Mouse (Mus musculus): ENCODE results near the gene Adamts17.
A peak's percentile ranks its signal among the peaks of the same experiment; 100 is the strongest.

Adamts17 gene

DNA sequence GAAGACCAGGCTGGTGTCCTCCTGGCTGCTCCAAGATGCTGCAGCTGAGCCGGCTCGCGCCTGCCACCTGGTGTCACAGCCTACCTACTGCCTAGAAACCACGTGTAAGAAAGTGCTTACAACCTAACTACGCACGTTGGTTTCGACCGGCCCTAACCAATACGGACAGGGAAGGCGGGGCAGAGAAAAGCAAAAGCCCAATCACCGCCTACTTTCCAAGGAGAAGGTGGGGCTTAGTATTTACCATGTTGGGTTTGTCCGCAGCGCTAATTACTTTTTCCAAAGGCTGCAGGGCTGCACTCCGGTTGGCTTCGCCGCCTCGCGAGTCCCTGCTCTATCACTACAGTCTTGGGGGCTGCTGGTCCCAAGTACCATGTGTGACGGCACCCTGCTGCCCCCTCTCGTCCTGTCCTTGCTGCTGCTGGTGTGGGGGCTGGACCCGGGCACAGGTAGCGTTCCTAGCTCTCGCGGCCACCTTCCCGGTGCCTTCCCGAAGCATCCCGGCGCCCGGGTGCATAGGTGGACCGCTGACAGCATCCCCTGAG is at the start of gene Adamts17:
Gene Adamts17 (plus strand): TSS at position 273 of the 545 bp plus-strand sequence.
- H3K36me3 ChIP-seq (ENCODE audit: insufficient read depth, low read length): no peaks in the 10 kb centered on the region
- peak; percentile 44 for TF ChIP-seq CTCF (conservative IDR thresholded peaks at IDR 0.05; ENCODE audit: low read length)
- no peak for TF ChIP-seq POU5F1 (IDR thresholded peaks at IDR 0.05; ENCODE audit: borderline replicate concordance, low read length)
- peaks cover 50% of the 10 kb centered on the region for H3K27me3 ChIP-seq (ENCODE audit: insufficient read depth, low read length)
- peak within 1 kb of the TSS; percentile 83 for H3K4me3 ChIP-seq (replicated peaks; ENCODE audit: low read length)
- H3K4me1 ChIP-seq (replicated peaks; ENCODE audit: low read depth, low read length): peaks cover 4% of the 10 kb centered on the region; the same call in 1 of the 2 replicates
- H3K9me3 ChIP-seq (ENCODE audit: low read length): no peaks in the 10 kb centered on the region

DNA sequence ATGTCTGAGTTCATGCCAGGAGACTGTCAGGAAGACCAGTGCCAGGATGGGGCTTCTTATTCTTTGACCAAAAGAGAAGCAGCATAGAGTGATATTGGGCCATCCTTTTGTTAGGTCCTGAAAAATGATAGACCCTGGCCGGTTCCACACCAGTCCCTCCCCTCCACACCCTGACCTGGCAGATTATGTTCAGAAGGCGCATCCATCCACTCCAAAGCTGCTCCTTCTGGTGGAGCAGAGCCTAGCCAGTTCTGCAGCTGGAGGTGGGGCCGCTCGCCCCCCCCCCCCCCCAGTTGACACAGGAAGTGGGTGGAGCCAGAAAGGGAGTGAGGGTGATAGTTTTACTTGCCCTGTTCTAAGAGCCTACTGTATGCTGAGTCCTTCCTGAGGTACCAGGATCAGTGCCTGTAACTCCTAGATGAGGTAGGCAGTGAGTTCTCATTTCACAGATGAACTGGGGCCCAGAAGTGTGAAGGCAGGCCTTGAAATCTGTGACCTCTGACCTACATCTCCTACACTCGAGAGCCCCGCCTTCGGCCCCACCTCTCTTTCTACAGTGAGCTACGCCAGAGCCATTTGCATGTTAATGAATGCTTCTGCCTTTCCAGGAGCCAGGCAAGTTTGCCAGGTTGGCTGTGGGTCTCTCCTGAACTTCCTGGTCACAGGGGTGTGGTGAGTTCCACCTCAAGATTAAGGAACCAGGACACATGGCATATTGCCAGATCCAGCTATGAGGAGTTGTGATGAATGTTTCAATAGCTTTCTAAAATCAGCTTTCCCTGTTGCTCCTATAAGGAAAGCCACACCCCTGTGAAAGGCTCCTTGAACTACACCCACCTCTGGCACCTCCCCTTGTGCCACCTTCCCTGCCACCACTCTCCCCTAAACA is 49.4 kb upstream of the Adamts17 start:
- peaks cover 27% of the 10 kb centered on the region for H3K4me1 ChIP-seq (replicated peaks; ENCODE audit: low read depth, low read length)
- no peaks in the 10 kb centered on the region for H3K9me3 ChIP-seq (ENCODE audit: low read length)
- H3K27me3 ChIP-seq (ENCODE audit: insufficient read depth, low read length): no peaks in the 10 kb centered on the region
- H3K36me3 ChIP-seq (ENCODE audit: insufficient read depth, low read length): no peaks in the 10 kb centered on the region
- 0 out of 2 replicates have a peak overlapping the region, but pooled peaks have one; percentile 13 for H3K4me3 ChIP-seq (replicated peaks; ENCODE audit: low read length)
- TF ChIP-seq CTCF (conservative IDR thresholded peaks at IDR 0.05; ENCODE audit: low read length): no peak
- no peak for TF ChIP-seq NANOG (IDR thresholded peaks at IDR 0.05; ENCODE audit: borderline replicate concordance, low read length)
- TF ChIP-seq POU5F1 (IDR thresholded peaks at IDR 0.05; ENCODE audit: borderline replicate concordance, low read length): no peak

- no peaks in the 10 kb centered on the region for H3K36me3 ChIP-seq (ENCODE audit: insufficient read depth, low read length)
- H3K4me3 ChIP-seq (replicated peaks; ENCODE audit: low read length): no peak overlapping the region
- peaks cover 27% of the 10 kb centered on the region for H3K4me1 ChIP-seq (replicated peaks; ENCODE audit: low read depth, low read length)
- TF ChIP-seq POU5F1 (IDR thresholded peaks at IDR 0.05; ENCODE audit: borderline replicate concordance, low read length) (no peak), CTCF (conservative IDR thresholded peaks at IDR 0.05; ENCODE audit: low read length) (no peak), NANOG (IDR thresholded peaks at IDR 0.05; ENCODE audit: borderline replicate concordance, low read length) (no peak)
- H3K27me3 ChIP-seq (ENCODE audit: insufficient read depth, low read length): no peaks in the 10 kb centered on the region
- no peaks in the 10 kb centered on the region for H3K9me3 ChIP-seq (ENCODE audit: low read length)
Observed at GRCm38 (mm10) chr7:66791022-66791421, 48.5 kb upstream of the Adamts17 start.

GRCm38 (mm10) chr7:66796909-66797308 is 42.6 kb upstream of the Adamts17 start:
- TF ChIP-seq POU5F1 (IDR thresholded peaks at IDR 0.05; ENCODE audit: borderline replicate concordance, low read length) (no peak), NANOG (IDR thresholded peaks at IDR 0.05; ENCODE audit: borderline replicate concordance, low read length) (no peak), CTCF (conservative IDR thresholded peaks at IDR 0.05; ENCODE audit: low read length) (no peak)
- Histone ChIP-seq H3K4me1 (replicated peaks; ENCODE audit: low read depth, low read length) (no peaks in the 10 kb centered on the region), H3K36me3 (ENCODE audit: insufficient read depth, low read length) (no peaks in the 10 kb centered on the region), H3K27me3 (ENCODE audit: insufficient read depth, low read length) (no peaks in the 10 kb centered on the region), H3K4me3 (replicated peaks; ENCODE audit: low read length) (no peak overlapping the region), H3K9me3 (ENCODE audit: low read length) (no peaks in the 10 kb centered on the region)

DNA sequence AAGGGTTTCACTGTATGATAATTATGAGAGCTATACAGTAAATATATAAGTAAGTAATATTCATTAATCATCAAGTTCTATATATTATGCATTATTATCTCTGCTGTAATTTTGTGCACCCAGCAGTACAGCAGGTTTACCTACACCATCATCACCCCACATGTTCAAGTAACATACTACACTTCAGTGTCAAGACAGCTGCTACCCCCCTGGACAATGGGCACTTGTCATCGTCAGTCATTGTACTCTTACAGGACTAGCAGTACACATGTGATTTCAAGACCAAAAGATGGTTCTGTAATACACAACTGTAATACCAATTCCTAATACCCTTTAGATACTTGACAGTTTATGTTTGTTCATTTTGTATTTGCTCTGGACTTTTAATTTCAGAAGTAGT is 42.2 kb upstream of the Adamts17 start:
- H3K4me1 ChIP-seq (replicated peaks; ENCODE audit: low read depth, low read length): no peaks in the 10 kb centered on the region
- H3K9me3 ChIP-seq (ENCODE audit: low read length): no peaks in the 10 kb centered on the region
- no peaks in the 10 kb centered on the region for H3K36me3 ChIP-seq (ENCODE audit: insufficient read depth, low read length)
- TF ChIP-seq CTCF (conservative IDR thresholded peaks at IDR 0.05; ENCODE audit: low read length) (no peak), NANOG (IDR thresholded peaks at IDR 0.05; ENCODE audit: borderline replicate concordance, low read length) (no peak), POU5F1 (IDR thresholded peaks at IDR 0.05; ENCODE audit: borderline replicate concordance, low read length) (no peak)
- H3K4me3 ChIP-seq (replicated peaks; ENCODE audit: low read length): no peak overlapping the region
- H3K27me3 ChIP-seq (ENCODE audit: insufficient read depth, low read length): no peaks in the 10 kb centered on the region

GRCm38 (mm10) chr7:66798826-66799225 is 40.7 kb upstream of the Adamts17 start:
- no peaks in the 10 kb centered on the region for H3K4me1 ChIP-seq (replicated peaks; ENCODE audit: low read depth, low read length)
- no peaks in the 10 kb centered on the region for H3K36me3 ChIP-seq (ENCODE audit: insufficient read depth, low read length)
- H3K9me3 ChIP-seq (ENCODE audit: low read length): no peaks in the 10 kb centered on the region
- no peak overlapping the region for H3K4me3 ChIP-seq (replicated peaks; ENCODE audit: low read length)
- TF ChIP-seq POU5F1 (IDR thresholded peaks at IDR 0.05; ENCODE audit: borderline replicate concordance, low read length) (no peak), CTCF (conservative IDR thresholded peaks at IDR 0.05; ENCODE audit: low read length) (no peak), NANOG (IDR thresholded peaks at IDR 0.05; ENCODE audit: borderline replicate concordance, low read length) (no peak)
- H3K27me3 ChIP-seq (ENCODE audit: insufficient read depth, low read length): no peaks in the 10 kb centered on the region

DNA sequence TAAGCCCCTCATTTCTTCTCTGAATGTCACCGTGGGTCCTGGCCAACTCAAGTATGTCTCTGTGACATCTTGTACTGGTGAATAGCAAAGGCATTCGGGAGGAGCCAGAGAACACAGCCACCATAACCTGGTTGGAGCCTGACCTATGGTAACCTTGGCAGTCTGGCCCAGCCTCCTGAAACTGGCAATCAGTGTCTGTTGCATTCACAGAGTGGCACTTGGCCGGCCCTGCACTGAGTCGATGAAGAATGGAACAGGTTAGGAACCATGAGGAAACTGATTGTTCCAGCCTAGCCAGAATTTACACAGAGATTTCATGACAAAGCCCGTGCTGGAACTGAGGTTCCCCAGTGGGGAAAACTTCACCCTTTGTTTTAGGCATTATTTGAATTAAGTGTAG is 38.8 kb upstream of the Adamts17 start:
- no peak for TF ChIP-seq CTCF (conservative IDR thresholded peaks at IDR 0.05; ENCODE audit: low read length)
- TF ChIP-seq NANOG (IDR thresholded peaks at IDR 0.05; ENCODE audit: borderline replicate concordance, low read length): no peak

GRCm38 (mm10) chr7:66801785-66802184 is 37.8 kb upstream of the Adamts17 start:
- no peaks in the 10 kb centered on the region for H3K9me3 ChIP-seq (ENCODE audit: low read length)
- no peaks in the 10 kb centered on the region for H3K36me3 ChIP-seq (ENCODE audit: insufficient read depth, low read length)
- no peak overlapping the region for H3K4me3 ChIP-seq (replicated peaks; ENCODE audit: low read length)
- no peaks in the 10 kb centered on the region for H3K27me3 ChIP-seq (ENCODE audit: insufficient read depth, low read length)
- no peaks in the 10 kb centered on the region for H3K4me1 ChIP-seq (replicated peaks; ENCODE audit: low read depth, low read length)
- no peak for TF ChIP-seq POU5F1 (IDR thresholded peaks at IDR 0.05; ENCODE audit: borderline replicate concordance, low read length)
- no peak for TF ChIP-seq NANOG (IDR thresholded peaks at IDR 0.05; ENCODE audit: borderline replicate concordance, low read length)
- TF ChIP-seq CTCF (conservative IDR thresholded peaks at IDR 0.05; ENCODE audit: low read length): no peak

More for the DNA sequence above, 38.8 kb upstream of the Adamts17 start:
- no peak overlapping the region for H3K4me3 ChIP-seq (replicated peaks; ENCODE audit: low read length)
- H3K36me3 ChIP-seq (ENCODE audit: insufficient read depth, low read length): no peaks in the 10 kb centered on the region
- no peaks in the 10 kb centered on the region for H3K27me3 ChIP-seq (ENCODE audit: insufficient read depth, low read length)
- H3K9me3 ChIP-seq (ENCODE audit: low read length): no peaks in the 10 kb centered on the region
- no peaks in the 10 kb centered on the region for H3K4me1 ChIP-seq (replicated peaks; ENCODE audit: low read depth, low read length)

Data from E14TG2a.4 (cell line).